Mouse (Mus musculus) neutrophil, adult 5-6 weeks (primary cell): ENCODE measurements around the gene Vill. TPM values are rescaled to one million over a fixed set of nuclear protein-coding genes. Genes with fewer than 3 reads are reported as not detected.

Source experiments
- ATAC-seq: fragments of 151-379, 151-347 bp; 2 replicates; pipeline ENCODE4 v1.8.0; 2017; ENCODE audit warnings: mild to moderate bottlenecking, moderate TSS enrichment; ENCODE audit not compliant: insufficient number of reproducible peaks, poor library complexity, low FRiP score, severe bottlenecking; ENCODE audit errors: extremely low read depth
- total RNA-seq: library from RNA; stranded (forward); fragments of 200-1000 nt; gene quantifications from 2 replicates; pipeline ENCODE4 v1.2.3, GENCODE M21; 2017

The Vill gene
- total RNA-seq, 1 experiment from 2014 or later = 22.9 TPM

GRCm38 (mm10) chr9:119033111-119033921 lies 19.3 kb upstream of the Vill start:
- no peak for ATAC-seq

- no peak for ATAC-seq
Measured at GRCm38 (mm10) chr9:119034069-119034468, 18.5 kb upstream of the Vill start.

- no peak for ATAC-seq
Measured at GRCm38 (mm10) chr9:119034676-119035665, 17.6 kb upstream of the Vill start.

GRCm38 (mm10) chr9:119035836-119036235 lies 16.7 kb upstream of the Vill start:
- no peak for ATAC-seq

- ATAC-seq = no peak
Measured at GRCm38 (mm10) chr9:119037076-119037730, 15.4 kb upstream of the Vill start.

GRCm38 (mm10) chr9:119038574-119038973 lies 14.0 kb upstream of the Vill start:
- ATAC-seq = no peak

GRCm38 (mm10) chr9:119040101-119040775 lies 12.3 kb upstream of the Vill start:
- ATAC-seq = no peak

GRCm38 (mm10) chr9:119048182-119048903 lies 4.2 kb upstream of the Vill start:
- ATAC-seq = no peak

GRCm38 (mm10) chr9:119051158-119051557 lies 1.4 kb upstream of the Vill start:
- ATAC-seq = no peak

GRCm38 (mm10) chr9:119053964-119054576 lies 1.5 kb downstream of the Vill start:
- no peak for ATAC-seq

GRCm38 (mm10) chr9:119055336-119055735 lies 2.8 kb downstream of the Vill start:
- ATAC-seq = no peak

GRCm38 (mm10) chr9:119058245-119058644 lies 5.7 kb downstream of the Vill start:
- no peak for ATAC-seq

GRCm38 (mm10) chr9:119060701-119061100 lies 8.1 kb downstream of the Vill start:
- ATAC-seq = no peak

GRCm38 (mm10) chr9:119063036-119063644 lies 10.6 kb downstream of the Vill start:
- ATAC-seq = no peak

GRCm38 (mm10) chr9:119064296-119064695 lies 11.7 kb downstream of the Vill start:
- ATAC-seq = no peak

- no peak for ATAC-seq
Measured at GRCm38 (mm10) chr9:119067601-119068000, 15.0 kb downstream of the Vill start.

GRCm38 (mm10) chr9:119068266-119068665 lies 15.7 kb downstream of the Vill start:
- ATAC-seq = no peak
